Mouse (Mus musculus): ENCODE data around the gene Cnksr3. TPM values are rescaled to one million over a fixed set of nuclear protein-coding genes. Genes with fewer than 3 reads are reported as not detected.

Cnksr3 gene
- polyA plus RNA-seq, 1 experiment from 2014 or later: 6.5 TPM

DNA sequence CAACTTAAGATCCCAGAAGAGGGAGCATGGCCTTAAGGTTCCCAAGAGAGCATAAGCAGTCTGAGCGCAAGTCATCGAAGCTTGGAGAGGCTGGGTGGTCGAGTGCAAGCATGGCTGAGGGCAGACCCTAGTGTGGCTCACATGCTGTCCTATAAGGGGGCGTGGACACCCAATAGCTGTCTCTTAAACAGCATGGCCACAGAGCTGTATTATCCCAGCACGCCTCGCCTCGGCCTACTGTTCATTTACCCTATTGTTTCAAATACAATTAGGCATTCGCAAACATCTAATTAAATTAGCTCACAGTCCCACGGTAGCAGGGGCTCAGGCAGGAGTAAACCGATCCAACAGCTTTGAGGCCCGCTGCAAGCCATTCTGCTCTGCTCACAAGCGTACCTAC, 49.0 kb downstream of the Cnksr3 start:
- Histone ChIP-seq H3K36me3 (ENCODE audit: control insufficient read depth, insufficient read depth, low read length) (peaks cover 11% of the 10 kb centered on the region; the same call in 1 of the 2 replicates), H3K9ac (ENCODE audit: low read length) (no peak overlapping the region), H3K27ac (replicated peaks in 1 of 2; ENCODE audit: control insufficient read depth in 1 of 2, insufficient read depth in 1 of 2, low read depth in 2 of 2, low read length in 2 of 2) (no peak overlapping the region), H3K4me3 (ENCODE audit: control insufficient read depth in 1 of 2, insufficient read depth in 1 of 2, low read depth in 1 of 2, low read length in 2 of 2) (no peak overlapping the region), H3K4me1 (ENCODE audit: control insufficient read depth in 2 of 2, insufficient read depth in 2 of 2, low read length in 2 of 2) (peaks cover 7 to 20% of the 10 kb centered on the region in 2 experiments), H3K9me3 (ENCODE audit: control insufficient read depth, low read length) (no peaks in the 10 kb centered on the region), H3K27me3 (ENCODE audit: control insufficient read depth, insufficient read depth, low read length) (no peaks in the 10 kb centered on the region), H3K4me2 (ENCODE audit: low read length) (no peak overlapping the region)
- ATAC-seq (ENCODE audit: insufficient number of reproducible peaks, insufficient read depth, low FRiP score, low read depth): no peak
- WGBS: 86% methylated on average over 12 of the region's 12 CpGs

DNA sequence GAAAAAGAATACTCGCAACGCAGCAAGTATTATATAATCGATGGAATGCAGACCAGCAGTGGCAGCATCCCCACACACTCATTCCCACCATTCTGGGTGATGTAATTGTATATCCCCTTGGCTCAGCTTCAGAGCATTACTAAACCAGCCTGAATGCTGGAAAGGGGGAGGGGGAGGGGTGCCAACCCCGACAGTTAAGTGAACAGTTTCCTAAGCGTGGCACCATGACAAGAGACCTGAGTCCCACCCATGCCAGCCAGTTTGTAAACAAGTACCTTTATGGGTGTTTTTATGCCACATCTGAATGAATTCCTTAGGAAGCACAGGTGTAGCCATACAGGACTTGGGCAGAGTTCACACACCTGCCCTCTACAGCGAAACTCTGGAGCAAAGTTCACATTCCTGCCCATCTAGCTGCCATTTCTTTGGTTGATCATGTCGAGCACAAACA, 53.0 kb downstream of the Cnksr3 start:
- Histone ChIP-seq H3K27me3 (ENCODE audit: control insufficient read depth, insufficient read depth, low read length) (no peaks in the 10 kb centered on the region), H3K4me3 (ENCODE audit: control insufficient read depth in 1 of 2, insufficient read depth in 1 of 2, low read depth in 1 of 2, low read length in 2 of 2) (peak overlapping the region; percentile 1 to 2; a peak in 2 of 4 replicates), H3K27ac (replicated peaks in 1 of 2; ENCODE audit: control insufficient read depth in 1 of 2, insufficient read depth in 1 of 2, low read depth in 2 of 2, low read length in 2 of 2) (peak overlapping the region; percentile 76 to 83), H3K36me3 (ENCODE audit: control insufficient read depth, insufficient read depth, low read length) (peaks cover 6% of the 10 kb centered on the region; the same call in 1 of the 2 replicates), H3K9ac (ENCODE audit: low read length) (no peak overlapping the region; the same call in 1 of the 2 replicates), H3K4me1 (ENCODE audit: control insufficient read depth in 2 of 2, insufficient read depth in 2 of 2, low read length in 2 of 2) (peaks cover 7 to 21% of the 10 kb centered on the region in 2 experiments), H3K9me3 (ENCODE audit: control insufficient read depth, low read length) (no peaks in the 10 kb centered on the region), H3K4me2 (ENCODE audit: low read length) (peak overlapping the region; percentile 58)
- peak; percentile 62 for ATAC-seq (ENCODE audit: insufficient number of reproducible peaks, insufficient read depth, low FRiP score, low read depth)
- WGBS: 27% methylated on average over 7 of the region's 7 CpGs

DNA sequence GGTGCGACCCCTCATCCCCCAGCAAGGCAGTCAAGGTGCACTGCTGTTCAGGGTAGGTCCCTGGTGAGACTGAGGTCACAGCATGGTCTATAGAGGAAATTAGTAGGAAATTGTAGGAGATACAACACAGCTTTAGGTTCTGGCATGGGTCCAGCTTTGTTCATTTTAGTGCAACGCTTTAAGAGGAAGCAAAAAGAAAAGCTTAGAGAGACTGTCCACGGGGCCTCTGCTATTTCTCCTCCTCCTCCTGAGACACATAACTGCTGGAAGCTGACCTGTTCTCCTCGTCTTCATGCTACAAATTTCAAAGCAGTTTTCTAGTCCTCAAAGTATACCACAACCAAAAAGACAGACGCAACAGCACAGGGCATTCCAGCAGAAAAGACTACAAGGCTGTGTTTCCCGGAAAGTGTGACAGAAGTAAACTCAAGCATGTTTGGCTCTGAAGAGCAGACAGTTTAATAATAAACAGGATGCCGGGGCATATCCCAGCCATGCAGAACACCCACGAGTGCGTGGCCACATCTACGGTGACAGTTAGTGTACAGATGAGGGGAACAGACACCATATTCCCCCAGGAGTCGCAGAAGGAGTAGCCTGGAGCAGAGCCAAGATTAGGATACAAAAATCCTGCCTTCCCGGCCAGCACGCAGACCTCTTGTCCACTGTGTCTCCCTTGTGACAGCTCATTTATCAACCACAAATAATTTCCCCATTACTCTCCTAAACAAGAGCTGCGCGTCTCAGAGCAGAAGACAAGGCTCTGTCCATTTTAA, 53.6 kb downstream of the Cnksr3 start:
- WGBS: 28% methylated on average over 15 of the region's 15 CpGs
- Histone ChIP-seq H3K27me3 (ENCODE audit: control insufficient read depth, insufficient read depth, low read length) (no peaks in the 10 kb centered on the region), H3K4me2 (ENCODE audit: low read length) (peak overlapping the region; percentile 58), H3K4me3 (ENCODE audit: control insufficient read depth in 1 of 2, insufficient read depth in 1 of 2, low read depth in 1 of 2, low read length in 2 of 2) (peak overlapping the region; percentile 1 to 2; a peak in 2 of 4 replicates), H3K4me1 (ENCODE audit: control insufficient read depth in 2 of 2, insufficient read depth in 2 of 2, low read length in 2 of 2) (peaks cover 7 to 21% of the 10 kb centered on the region in 2 experiments), H3K27ac (replicated peaks in 1 of 2; ENCODE audit: control insufficient read depth in 1 of 2, insufficient read depth in 1 of 2, low read depth in 2 of 2, low read length in 2 of 2) (peak overlapping the region; percentile 76 to 83), H3K9me3 (ENCODE audit: control insufficient read depth, low read length) (no peaks in the 10 kb centered on the region), H3K9ac (ENCODE audit: low read length) (peak overlapping the region; percentile 43; the same call in 1 of the 2 replicates), H3K36me3 (ENCODE audit: control insufficient read depth, insufficient read depth, low read length) (peaks cover 10% of the 10 kb centered on the region; the same call in 1 of the 2 replicates)
- peak; percentile 20; the same call in 1 of the 2 replicates for ATAC-seq (ENCODE audit: insufficient number of reproducible peaks, insufficient read depth, low FRiP score, low read depth)

- H3K4me2 ChIP-seq (ENCODE audit: low read length): no peak overlapping the region
- H3K9me3 ChIP-seq (ENCODE audit: control insufficient read depth, low read length): no peaks in the 10 kb centered on the region
- no peak overlapping the region for H3K4me3 ChIP-seq (ENCODE audit: control insufficient read depth in 1 of 2, insufficient read depth in 1 of 2, low read depth in 1 of 2, low read length in 2 of 2)
- 82% methylated on average over 5 of the region's 5 CpGs for WGBS
- no peak overlapping the region for H3K9ac ChIP-seq (ENCODE audit: low read length)
- H3K36me3 ChIP-seq (ENCODE audit: control insufficient read depth, insufficient read depth, low read length): peaks cover 9% of the 10 kb centered on the region; the same call in 1 of the 2 replicates
- peaks cover 7 to 20% of the 10 kb centered on the region in 2 experiments for H3K4me1 ChIP-seq (ENCODE audit: control insufficient read depth in 2 of 2, insufficient read depth in 2 of 2, low read length in 2 of 2)
- no peaks in the 10 kb centered on the region for H3K27me3 ChIP-seq (ENCODE audit: control insufficient read depth, insufficient read depth, low read length)
- no peak for ATAC-seq (ENCODE audit: insufficient number of reproducible peaks, insufficient read depth, low FRiP score, low read depth)
- H3K27ac ChIP-seq (replicated peaks in 1 of 2; ENCODE audit: control insufficient read depth in 1 of 2, insufficient read depth in 1 of 2, low read depth in 2 of 2, low read length in 2 of 2): no peak overlapping the region
Observed at GRCm38 (mm10) chr10:7154877-7155276, 57.2 kb downstream of the Cnksr3 start.

- no peak overlapping the region for H3K4me3 ChIP-seq (ENCODE audit: control insufficient read depth in 1 of 2, insufficient read depth in 1 of 2, low read depth in 1 of 2, low read length in 2 of 2)
- peaks cover 9% of the 10 kb centered on the region; the same call in 1 of the 2 replicates for H3K36me3 ChIP-seq (ENCODE audit: control insufficient read depth, insufficient read depth, low read length)
- 89% methylated on average over 4 of the region's 4 CpGs for whole genome bisulfite sequencing
- H3K4me1 ChIP-seq (ENCODE audit: control insufficient read depth in 2 of 2, insufficient read depth in 2 of 2, low read length in 2 of 2): peaks cover 0 to under 1% of the 10 kb centered on the region in 2 experiments; a peak in 1 of 4 replicates
- H3K27me3 ChIP-seq (ENCODE audit: control insufficient read depth, insufficient read depth, low read length): no peaks in the 10 kb centered on the region
- no peak overlapping the region for H3K4me2 ChIP-seq (ENCODE audit: low read length)
- H3K27ac ChIP-seq (replicated peaks in 1 of 2; ENCODE audit: control insufficient read depth in 1 of 2, insufficient read depth in 1 of 2, low read depth in 2 of 2, low read length in 2 of 2): no peak overlapping the region
- no peaks in the 10 kb centered on the region for H3K9me3 ChIP-seq (ENCODE audit: control insufficient read depth, low read length)
- no peak overlapping the region for H3K9ac ChIP-seq (ENCODE audit: low read length)
- ATAC-seq (ENCODE audit: insufficient number of reproducible peaks, insufficient read depth, low FRiP score, low read depth): no peak
Observed at GRCm38 (mm10) chr10:7152926-7153325, 59.1 kb downstream of the Cnksr3 start.

DNA sequence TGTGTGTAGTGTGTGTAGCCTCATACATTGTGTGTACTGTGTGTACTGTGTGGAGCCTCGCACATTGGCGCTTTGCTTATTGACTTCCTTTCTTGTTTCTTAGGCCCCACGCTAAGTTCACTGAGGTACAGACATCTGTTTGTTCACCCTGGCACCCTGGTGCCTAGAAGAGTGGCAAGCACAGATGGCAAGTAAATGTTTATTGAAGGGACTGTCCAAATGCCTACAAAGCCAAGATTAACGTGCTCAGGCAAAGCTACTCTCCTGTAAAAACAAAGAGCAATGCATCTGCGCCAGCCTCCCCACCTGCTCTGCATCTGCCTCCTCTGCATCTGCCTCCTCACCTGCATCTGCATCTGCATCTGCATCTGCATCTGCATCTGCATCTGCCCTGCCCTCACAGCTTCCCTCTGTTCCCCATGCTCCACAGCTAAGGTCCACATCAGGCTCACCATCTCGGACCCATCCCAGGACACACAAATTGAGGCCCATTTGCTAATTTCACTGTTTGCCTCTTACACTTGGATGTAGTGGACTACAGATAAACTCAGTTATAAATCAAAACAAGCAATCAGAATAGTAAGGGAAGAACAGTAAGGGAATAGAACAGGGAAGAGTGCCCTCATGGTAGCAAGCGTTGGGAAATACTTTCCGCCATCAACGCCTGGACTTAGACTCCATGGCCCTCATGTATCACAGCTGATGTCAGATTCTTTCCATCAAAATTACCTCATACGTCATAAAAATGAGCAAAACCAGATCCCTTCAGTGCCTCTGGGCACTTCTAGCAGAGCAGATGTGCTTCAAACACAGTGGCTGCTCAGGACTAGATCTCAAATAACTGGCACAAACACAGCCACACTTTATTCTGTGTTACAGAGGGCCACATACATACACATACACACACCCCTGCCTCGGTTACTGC, 62.1 kb downstream of the Cnksr3 start:
- no peaks in the 10 kb centered on the region for H3K9me3 ChIP-seq (ENCODE audit: control insufficient read depth, low read length)
- H3K27me3 ChIP-seq (ENCODE audit: control insufficient read depth, insufficient read depth, low read length): no peaks in the 10 kb centered on the region
- no peak overlapping the region for H3K4me2 ChIP-seq (ENCODE audit: low read length)
- no peak for ATAC-seq (ENCODE audit: insufficient number of reproducible peaks, insufficient read depth, low FRiP score, low read depth)
- no peak overlapping the region for H3K27ac ChIP-seq (replicated peaks in 1 of 2; ENCODE audit: control insufficient read depth in 1 of 2, insufficient read depth in 1 of 2, low read depth in 2 of 2, low read length in 2 of 2)
- 82% methylated on average over 11 of the region's 11 CpGs for WGBS
- no peaks in the 10 kb centered on the region for H3K4me1 ChIP-seq (ENCODE audit: control insufficient read depth in 2 of 2, insufficient read depth in 2 of 2, low read length in 2 of 2)
- no peak overlapping the region for H3K9ac ChIP-seq (ENCODE audit: low read length)
- peaks cover 9% of the 10 kb centered on the region; the same call in 1 of the 2 replicates for H3K36me3 ChIP-seq (ENCODE audit: control insufficient read depth, insufficient read depth, low read length)
- H3K4me3 ChIP-seq (ENCODE audit: control insufficient read depth in 1 of 2, insufficient read depth in 1 of 2, low read depth in 1 of 2, low read length in 2 of 2): no peak overlapping the region

DNA sequence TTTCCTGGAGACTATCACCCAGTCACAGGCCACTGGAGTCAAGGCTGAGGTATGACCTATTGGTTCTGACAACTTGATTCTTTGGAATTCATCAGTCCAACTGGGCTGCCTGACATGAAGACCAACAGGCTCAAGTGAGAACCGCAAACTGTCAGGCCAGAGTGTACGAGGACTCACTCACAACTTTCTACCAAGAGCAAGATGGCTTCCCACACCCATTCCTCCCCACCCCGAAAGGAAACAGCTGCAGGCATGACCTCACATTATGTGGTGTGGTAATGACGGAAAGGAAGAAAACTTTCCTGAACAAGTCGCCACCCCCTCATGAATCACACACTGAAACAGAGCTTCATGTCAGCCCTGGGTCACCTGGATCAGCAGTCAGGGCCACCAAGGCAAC, 66.4 kb downstream of the Cnksr3 start:
- Histone ChIP-seq H3K27me3 (ENCODE audit: control insufficient read depth, insufficient read depth, low read length) (no peaks in the 10 kb centered on the region), H3K27ac (replicated peaks in 1 of 2; ENCODE audit: control insufficient read depth in 1 of 2, insufficient read depth in 1 of 2, low read depth in 2 of 2, low read length in 2 of 2) (no peak overlapping the region)
- WGBS: 73% methylated on average over 5 of the region's 5 CpGs

More for the DNA sequence above, 66.4 kb downstream of the Cnksr3 start:
- peaks cover 20 to 26% of the 10 kb centered on the region in 2 experiments for H3K4me1 ChIP-seq (ENCODE audit: control insufficient read depth in 2 of 2, insufficient read depth in 2 of 2, low read length in 2 of 2)
- ATAC-seq (ENCODE audit: insufficient number of reproducible peaks, insufficient read depth, low FRiP score, low read depth): no peak
- H3K4me3 ChIP-seq (ENCODE audit: control insufficient read depth in 1 of 2, insufficient read depth in 1 of 2, low read depth in 1 of 2, low read length in 2 of 2): no peak overlapping the region
- H3K4me2 ChIP-seq (ENCODE audit: low read length): no peak overlapping the region
- no peaks in the 10 kb centered on the region for H3K9me3 ChIP-seq (ENCODE audit: control insufficient read depth, low read length)
- H3K9ac ChIP-seq (ENCODE audit: low read length): no peak overlapping the region
- peaks cover 3% of the 10 kb centered on the region; the same call in 1 of the 2 replicates for H3K36me3 ChIP-seq (ENCODE audit: control insufficient read depth, insufficient read depth, low read length)
